Mouse (Mus musculus) urinary bladder, postnatal 4 days (tissue): ENCODE results near the gene Tcf25.

Experiments used
- DNase-seq, 2 experiments: peaks; one replicate each; pipeline ENCODE4 v3.0.0; 2021 to 2022; ENCODE audit warnings: low spot score in 2 of 2

The Tcf25 gene

DNA sequence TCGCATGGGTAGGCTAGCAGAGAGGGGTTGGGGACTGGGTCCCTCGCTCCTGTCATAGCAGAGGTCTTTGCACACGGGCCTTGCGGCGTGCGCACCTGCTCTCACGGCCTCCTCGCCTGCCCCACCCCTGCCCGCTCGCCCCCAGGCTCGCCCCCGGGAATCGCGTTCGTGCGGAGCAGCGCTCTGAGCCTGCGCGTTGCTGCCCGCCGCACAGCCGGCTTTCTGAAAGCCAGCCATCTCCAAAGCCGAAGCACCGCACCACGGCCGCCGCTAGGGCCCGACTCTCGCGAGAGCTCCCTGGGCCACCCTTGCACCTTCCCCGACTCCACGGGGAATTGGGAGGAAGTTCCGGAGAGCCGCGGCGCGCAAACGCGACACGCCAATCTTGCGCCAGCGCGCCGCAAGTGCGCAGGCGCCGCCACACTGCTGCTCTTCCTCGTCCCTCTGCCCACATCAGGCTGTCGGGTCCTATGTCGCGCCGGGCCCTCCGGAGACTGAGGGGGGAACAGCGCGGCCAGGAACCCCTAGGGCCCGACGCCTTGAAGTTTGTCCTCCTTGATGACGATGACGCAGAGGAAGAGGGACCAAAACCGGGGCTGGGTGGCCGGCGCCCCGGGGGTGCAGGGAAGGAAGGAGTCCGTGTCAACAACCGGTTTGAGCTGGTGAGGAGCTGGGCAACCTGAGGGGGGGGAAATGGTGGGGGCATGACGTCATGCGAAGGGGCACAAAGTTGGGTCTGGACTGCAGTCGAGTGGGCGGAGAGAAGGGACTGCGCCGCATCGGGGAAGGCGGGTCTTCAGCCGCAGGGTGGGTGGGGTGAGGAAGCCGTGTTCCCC, at the start of gene Tcf25:
Gene Tcf25, plus strand, starts transcription at position 351 of the 836 bp plus-strand sequence.
- DNase-seq, result peak; percentile 96

DNA sequence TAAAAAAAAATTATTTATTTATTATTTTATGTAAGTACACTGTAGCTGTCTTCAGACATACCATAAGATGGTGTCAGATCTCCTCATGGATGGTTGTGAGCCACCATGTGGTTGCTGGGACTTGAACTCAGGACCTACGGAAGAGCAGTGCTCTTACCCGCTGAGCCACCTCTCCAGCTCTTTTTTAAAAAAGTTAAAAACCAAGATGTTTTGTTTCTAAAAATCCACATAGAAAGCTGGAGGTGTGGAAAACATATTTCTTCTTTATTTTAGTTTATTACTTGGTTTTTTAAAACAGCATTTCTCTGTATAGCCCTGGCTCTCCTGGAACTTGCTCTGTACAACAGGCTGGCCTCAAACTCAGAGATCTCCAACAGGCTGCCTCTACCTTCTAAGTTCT, 45.0 kb upstream of the Tcf25 start:
- no peak for DNase-seq

DNA sequence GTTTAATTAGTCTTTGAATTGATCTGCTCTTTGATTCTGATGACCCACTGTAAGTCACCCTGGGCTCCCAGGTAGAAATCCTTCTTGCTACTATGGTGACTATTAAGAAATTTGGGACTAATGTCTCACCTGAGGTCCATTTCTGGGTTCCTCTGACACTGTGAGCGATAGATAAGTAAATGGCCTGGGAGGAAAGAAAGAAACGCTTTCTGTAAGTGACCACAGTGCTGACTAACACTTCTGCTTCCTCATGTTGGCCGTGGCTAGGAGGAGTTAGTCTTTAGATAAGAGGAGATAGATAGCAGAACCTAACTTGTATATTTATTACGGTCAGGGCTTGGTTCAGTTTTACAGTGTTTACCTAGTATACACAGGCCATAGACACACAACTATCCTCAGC, 44.2 kb upstream of the Tcf25 start:
- DNase-seq, result no peak

DNA sequence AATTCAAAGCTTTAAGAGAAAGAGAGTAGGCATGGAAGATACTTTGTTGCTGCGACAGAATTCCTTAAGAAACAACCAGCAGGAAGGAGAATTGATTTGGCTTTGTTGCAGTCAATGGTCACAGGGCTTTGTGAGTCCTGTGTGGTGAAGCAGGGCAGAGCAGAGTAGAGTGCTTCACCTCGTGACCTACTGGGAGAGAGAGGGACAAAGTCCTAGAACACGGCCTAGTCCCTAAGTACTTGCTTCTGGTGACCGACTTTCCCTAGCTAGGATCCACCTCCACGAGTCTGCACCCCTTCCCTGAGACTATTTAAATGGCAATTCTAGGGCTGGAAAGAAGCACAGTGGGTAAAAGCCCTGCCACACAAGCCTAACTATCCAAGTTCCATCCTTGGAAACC, 43.6 kb upstream of the Tcf25 start:
- no peak for DNase-seq

DNA sequence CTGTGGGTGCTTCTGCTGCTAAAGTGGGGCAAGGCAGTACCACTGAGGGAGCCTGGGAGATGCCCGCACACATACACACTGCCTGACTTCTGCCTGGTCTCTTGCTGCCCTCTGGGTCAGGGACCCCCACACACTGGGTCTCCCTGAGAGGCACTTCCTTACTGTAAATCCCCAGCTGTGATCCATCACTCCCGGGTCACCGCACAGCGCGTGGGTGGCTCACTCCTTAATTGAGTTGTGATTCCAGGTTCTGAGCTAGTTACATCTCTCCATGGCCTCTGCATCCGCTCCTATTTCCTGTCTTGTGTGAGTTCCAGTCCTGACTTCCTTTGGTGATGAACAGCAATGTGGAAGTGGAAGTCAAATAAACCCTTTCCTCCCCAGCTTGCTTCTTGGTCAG, 42.9 kb upstream of the Tcf25 start:
- DNase-seq, result no peak

DNA sequence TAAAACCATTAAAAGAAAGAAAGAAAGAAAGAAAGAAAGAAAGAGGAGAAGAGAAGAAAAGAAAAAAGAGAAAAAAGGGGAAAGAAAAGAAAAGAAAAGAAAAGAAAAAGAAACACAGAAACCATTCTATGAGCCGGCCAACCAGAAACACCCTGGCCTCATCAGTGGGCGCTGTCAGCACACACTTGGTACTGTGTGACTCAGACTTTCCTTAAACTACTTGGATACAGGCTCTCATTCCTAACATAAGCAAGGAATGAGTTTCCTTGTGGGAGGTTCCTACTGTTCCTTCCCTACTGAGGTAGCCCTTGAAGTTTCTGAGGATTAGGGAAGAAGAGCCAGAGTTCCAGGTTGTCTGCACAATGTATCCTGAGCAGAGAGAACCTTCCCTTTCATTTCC, 42.3 kb upstream of the Tcf25 start:
- no peak for DNase-seq

DNA sequence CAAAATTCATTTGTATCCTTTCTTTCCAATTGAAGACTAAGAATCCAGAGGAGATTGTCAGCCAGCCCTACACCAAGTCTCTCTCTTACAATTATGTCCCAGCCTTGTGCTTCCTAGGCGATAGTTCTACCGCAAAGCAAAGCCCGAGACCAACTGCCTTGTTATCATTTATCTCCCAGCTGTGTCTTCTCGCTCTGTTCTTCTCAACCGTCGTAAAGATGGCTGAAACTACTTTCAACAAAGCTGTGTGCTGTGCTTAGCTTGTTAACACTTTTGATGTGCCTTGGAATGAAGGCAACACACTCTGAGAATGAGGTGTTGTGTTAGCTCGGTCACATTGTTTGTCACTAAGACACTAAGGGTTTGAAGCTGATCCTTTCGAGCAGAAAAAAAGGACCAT, 41.7 kb upstream of the Tcf25 start:
- DNase-seq, result no peak

DNA sequence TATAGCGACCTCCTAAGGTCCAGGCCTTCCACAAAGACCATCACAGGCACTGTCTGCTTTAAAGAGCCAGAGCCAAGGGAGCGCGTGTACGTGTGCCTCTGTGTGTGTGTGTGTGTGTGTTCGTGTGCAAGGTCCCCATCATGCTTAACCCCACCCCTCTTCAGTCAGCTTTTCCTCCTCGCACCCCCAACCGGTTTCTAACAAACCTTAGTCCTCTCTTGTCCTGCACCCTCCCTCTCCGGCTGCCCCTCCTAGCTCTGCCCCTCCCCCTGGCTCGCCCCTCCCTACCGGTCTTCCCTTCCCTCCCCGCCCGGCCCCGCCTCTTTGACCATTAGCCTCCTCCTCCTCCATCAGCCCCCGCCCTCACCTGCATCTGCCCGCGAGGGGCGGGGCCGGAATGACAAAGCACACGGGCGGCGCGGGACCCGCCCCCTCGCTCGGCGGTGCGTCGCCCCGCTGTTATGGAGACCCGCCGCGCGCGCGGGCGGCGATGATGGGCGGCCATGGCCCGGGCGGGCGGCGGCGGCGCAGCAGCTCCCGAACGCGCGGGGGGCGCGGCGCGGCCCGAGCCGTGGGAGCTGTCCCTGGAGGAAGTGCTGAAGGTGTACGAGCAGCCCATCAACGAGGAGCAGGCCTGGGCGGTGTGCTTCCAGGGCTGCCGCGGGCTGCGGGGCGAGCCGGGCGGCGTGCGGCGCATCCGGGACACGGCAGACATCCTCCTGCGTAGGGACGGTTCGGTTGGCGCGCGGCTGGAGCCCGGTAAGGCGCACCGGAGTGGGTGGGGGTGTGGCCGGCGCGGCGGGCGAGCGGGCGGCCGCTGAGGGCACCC, 41.1 kb upstream of the Tcf25 start, which contains the start of gene Spire2:
Gene Spire2, plus strand, starts transcription at position 452 of the 829 bp plus-strand sequence.
- peak; percentile 70 to 77 for DNase-seq

DNA sequence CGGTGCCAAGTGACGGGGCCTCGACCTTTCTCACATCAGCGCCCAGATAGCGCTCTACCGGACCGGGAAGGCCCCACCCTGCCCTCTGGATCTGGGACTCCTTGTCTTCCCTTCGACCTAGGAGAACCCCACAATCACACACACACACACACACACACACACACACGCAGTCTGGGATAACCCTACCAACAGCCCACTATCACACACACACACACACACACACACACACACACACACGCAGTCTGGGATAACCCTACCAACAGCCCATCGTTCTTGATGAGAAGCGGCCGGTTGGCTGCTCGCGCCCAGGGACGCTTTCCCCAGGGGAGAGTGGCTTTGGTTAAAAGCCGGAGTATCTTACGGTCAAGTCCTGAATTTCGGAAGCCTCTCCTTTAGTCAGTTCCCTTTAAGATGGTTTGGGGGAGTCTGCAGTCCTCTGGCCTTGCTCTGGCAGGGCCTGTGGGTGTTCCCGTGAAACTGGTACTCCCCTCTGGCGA, 40.4 kb upstream of the Tcf25 start:
- no peak for DNase-seq

DNA sequence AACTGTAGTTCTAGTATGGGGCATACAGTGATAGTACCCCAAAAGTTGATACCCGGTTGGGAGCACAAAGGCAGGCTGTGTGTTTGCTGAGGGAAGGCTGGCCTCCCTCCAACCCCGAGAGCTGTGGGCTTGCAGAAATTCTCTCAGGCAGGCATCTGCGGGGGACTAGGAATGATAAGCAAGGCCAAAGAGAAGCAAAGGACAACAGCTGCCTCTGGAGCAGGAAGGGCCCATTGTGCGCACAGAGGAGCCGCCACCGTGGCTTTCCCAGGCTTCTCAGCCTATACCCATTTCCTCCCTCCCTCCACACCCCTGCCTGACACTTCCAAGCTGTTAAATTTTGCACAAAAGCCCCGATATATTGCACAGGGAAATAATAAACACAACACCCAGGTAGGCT, 39.7 kb upstream of the Tcf25 start:
- DNase-seq, result no peak

DNA sequence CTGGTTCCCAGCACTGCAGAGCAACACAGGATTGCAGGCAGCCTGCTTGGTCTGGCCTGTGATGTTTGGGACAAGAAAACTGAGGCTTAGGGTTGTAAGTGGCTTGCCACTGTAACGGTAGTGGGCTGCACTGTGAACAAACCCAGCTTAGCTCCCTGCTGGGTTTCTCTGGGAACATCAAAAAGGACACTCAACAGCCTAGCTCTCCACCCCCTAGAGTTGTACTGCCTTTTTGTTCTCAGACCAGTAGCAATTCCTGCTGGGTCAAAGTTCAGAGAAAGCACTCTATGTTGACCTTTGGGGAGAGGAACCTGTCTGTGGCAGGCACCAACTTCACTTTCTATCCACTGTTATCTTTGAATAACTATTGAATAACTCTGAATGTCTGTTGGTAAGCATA, 39.1 kb upstream of the Tcf25 start:
- no peak for DNase-seq

DNA sequence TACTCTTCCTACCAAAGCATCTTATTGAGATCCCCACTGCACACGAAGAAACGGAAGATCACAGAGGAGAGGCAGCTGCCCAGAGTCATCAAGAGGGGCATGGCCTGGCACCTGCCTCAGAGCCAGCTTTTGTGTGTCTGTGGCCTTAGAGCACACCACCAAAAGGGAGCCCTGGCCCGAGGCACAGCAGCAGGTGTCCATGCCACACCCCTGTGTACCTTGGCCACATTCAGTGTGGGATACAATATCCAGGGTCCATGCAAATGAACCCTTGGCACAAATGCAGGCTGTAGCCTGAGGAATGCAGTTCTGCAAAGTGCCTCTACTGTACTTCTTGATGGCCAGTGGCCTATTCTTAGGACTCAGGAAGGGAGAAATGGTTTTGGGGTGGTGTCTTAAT, 36.1 kb upstream of the Tcf25 start:
- DNase-seq, result no peak

DNA sequence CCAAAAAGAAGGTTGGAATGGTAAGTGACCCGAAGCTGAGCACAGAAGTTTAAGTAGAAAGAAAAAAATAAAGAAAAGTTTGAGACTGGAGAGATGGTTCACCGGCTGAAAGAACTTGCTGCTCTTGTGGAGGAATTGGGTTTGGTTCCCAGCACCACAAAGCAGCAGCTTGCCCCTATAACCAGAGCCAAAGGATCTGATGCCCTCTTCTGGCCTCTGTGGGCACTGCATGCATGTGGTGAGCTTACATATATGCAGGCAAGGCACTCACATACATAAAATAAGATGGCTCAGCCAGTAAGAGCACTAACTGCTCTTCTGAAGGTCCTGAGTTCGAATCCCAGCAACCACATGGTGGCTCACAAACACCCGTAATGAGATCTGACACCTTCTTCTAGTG, 33.5 kb upstream of the Tcf25 start:
- DNase-seq, result no peak

DNA sequence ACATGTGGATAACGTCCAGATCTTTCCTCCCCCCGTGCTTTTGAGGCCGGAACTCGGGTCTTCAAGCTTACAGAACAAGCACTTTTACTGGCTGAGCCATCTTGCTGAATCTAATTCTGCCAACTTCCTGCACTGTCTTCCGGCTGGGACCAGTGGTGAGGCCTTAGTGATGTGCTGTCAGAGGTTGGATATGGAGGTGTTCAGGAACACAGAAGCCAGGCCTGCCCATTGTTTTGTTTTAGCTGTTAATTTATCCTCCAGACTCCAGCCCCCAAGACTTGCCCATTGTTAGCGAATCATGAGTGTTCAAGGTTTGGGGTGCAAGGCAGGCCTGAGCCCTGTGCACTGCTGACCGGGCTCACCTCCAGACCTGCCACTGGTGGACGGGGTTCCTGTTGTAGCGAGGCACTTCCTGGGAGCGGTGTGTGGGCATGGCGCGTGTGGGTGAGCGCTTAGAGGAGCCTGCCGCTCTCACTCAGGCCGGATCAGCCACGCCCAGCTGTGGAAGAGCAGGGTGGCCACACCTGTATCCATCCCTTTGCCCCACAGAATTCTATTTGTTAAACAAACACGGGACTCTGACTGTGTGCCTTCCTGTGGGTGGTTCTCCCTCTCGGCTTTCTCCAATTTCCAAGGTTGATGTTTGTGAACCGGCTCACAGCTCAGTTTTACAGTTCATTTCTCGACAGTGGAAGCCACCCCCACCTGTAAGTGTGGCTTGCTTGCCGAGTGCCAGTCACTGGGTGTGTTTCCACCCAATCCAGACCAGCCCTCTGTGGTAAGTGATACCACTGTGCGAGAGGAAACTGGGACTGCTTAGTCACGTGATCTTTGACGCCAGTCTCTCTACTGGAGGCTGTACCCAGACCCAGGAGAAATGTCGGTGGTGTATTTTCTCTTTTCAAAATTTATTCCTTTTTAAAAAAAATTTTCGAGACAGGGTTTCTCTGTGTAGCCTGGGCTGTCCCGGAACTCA, 32.2 kb upstream of the Tcf25 start:
- DNase-seq, result no peak

DNA sequence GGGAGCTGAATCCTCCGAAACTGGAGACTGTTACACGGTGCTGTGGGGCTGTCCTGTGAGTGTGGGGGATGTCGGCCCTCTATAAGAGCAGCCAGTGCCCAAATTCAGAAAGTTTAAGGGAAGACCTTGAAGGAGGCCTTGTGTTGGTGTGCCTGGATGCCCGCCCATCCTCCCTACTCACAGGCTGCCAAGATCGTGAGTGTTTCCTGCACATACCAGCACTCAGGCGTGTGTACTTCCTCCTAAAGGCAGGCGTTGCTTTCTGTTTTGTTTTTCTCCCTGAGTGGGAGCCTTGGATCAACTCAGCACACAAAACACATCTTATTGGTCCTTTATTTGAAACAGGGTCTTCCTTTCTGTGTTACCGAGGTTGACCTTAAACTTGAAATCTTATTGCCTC, 31.3 kb upstream of the Tcf25 start:
- DNase-seq, result no peak

DNA sequence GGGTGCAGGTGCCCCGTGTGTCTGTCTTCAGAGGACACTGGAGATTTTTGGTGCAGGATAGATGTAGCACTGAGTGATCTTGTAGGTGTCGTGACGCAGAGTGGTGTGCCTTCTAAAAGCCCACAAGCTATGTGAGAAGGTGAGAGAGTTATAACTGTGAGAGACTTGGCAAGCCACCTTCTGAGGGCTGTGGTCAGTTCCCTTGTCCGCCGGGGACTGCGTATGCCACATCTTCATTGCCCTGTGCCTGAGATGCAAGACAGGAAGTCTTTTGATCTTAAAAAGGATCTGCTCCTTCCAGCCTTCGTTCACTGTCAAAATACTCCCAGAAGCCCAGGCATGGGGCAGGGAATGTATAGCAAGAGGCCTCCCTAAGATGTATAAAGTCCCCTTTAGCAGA, 30.6 kb upstream of the Tcf25 start:
- DNase-seq, result no peak

DNA sequence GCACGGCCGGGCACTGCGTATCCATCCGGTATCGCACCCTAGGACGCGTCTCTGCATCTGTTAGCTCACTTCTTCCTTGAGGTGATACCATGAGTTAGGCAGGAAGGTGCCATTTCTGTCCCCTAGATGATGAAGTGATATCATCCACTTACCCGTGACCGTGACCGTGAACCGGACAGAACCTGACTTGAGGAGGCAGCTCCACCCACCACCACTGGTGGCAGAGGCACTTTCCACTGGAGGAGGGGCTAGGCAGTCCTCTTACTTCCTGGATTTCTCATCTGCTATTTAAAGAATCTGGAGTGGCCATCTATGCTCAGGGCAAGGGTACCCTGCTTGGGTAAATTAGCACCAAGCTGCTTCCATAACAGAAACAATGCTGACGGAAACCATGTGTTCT, 30.1 kb upstream of the Tcf25 start:
- no peak for DNase-seq

DNA sequence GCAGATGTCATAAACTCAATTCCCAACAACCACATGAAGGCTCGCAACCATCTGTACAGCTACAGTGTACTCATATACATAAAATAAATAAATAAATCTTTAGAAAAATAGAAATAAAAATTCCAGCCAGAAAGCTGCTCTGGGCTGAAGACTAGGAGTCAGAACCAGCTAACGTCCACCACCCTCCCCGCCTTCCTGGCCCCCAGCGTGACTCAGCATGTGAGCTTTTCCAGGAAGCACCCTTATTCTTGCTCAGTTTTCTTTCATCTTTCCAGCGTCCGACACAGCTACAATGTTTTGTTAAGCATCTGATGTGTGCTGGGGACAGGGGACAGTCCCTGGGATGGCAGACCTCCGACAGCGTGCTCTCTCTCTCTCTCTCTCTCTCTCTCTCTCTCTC, 28.4 kb upstream of the Tcf25 start:
- DNase-seq, result no peak

DNA sequence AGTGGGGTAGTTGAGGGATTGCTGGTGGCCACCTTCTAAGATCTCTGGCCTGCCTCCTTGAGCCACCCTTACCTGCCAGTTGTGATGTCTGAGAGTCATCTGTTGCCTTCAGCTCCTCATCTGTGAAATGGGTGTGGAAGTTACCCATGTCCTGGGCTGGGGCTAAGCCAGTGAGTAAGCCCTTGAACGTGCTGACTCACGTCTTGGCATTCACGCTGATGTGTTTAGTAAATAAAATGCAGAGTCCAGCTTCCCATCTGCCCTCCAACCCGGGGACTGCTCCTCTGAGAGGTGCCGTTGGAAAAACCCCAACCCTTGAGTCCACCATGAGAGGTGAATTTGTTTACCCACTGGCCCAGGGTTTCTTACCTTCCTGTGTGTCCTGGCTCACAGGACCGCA, 27.7 kb upstream of the Tcf25 start:
- DNase-seq, result no peak

DNA sequence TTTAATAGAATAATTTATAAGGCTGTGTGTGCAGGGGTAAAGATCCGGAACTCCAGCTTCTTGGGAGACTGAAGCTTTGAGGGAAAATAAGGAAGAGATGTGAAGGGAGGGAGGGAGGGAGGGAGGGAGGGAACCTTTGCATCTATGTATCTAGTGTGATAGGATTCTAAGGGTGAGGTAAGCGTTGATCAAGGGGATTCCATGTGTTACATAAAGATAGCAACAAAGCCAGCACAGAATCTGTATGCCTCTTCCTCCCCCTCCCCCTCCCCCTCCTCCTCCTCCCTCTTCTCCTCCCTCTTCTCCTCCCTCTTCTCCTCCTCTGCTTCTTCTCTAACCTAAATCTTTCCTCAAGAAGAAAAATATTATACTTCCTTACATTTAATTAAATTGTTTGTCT, 26.3 kb upstream of the Tcf25 start:
- no peak for DNase-seq

DNA sequence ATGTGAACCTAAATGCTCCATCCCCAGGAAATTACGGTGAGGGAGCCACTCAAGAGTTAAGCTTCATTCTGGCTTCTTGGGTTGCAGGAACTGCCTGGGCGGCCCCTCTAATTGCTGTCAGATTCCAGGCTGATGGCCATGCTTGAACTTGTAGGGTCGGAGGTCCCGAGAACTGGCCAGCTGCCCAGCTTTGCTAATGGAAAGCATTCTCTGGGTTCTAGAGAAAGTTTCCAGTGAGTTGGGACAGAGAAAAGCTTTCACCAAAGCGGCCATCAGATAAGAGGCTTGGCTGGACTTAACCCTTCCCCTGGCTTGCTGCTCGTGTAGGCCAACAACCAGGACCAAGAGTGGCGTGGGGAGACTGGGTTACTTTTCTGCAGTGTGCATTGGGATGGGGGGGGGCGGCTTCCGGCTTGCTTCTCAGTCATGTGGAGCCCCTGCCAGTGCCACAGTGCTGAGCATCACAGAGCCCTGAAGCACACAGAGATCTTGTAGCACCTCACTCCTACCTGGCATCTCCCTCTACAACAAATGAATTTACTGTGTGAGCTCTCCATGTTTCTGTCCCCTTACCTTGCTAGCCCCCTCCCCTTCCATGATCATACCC, 25.2 kb upstream of the Tcf25 start:
- peak; percentile 80 to 91 for DNase-seq
